Mouse (Mus musculus): ENCODE results near the gene Ilf3. TPM values are rescaled to one million over a fixed set of nuclear protein-coding genes. Genes with fewer than 3 reads are reported as not detected.
A peak's percentile ranks its signal among the peaks of the same experiment; 100 is the strongest.

Ilf3 gene
- polyA plus RNA-seq, 1 experiment = 54.2 TPM

DNA sequence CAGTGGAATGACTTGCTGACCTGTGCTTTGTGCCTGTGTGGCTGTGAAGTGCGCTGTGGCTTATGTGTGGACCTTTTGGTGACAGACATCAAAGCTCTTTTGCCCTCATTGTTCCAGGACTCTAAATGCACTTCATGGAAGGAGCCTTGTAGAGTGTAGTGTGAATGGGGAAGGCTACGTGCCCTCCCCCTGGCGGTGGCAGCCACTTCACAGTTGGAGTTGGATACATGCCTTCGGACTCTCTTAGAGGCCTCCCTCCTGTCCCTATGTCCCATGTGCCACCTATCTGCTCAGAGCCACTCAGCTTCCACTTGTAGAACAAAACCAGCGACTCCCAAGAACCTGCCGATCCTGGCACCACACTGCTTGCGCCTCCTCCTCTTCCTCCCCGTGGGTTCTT lies 66.1 kb downstream of the Ilf3 start:
- Histone ChIP-seq H3K4me1 (ENCODE audit: control insufficient read depth, insufficient read depth, insufficient read length) (peaks cover 36% of the 10 kb centered on the region), H3K36me3 (ENCODE audit: control insufficient read depth, insufficient read depth, low read length) (no peaks in the 10 kb centered on the region), H3K4me3 (ENCODE audit: extremely low read depth, insufficient read depth, insufficient read length) (no peak overlapping the region), H3K27ac (ENCODE audit: insufficient read depth, low read length) (0 out of 2 replicates have a peak overlapping the region, but pooled peaks have one; percentile 5), H3K27me3 (ENCODE audit: control insufficient read depth, insufficient read depth, low read length) (no peaks in the 10 kb centered on the region)
- no peak for DNase-seq (ENCODE audit: low read depth in 1 of 2, low spot score in 2 of 2)
- WGBS = 89% methylated on average over 8 of the region's 8 CpGs
- no peak for TF ChIP-seq POLR2A (IDR thresholded peaks at IDR 0.05; ENCODE audit: low read depth, low read length)
- no peak for TF ChIP-seq CTCF (IDR thresholded peaks at IDR 0.05; ENCODE audit: extremely low read depth, insufficient read depth, insufficient read length, insufficient replicate concordance)

DNA sequence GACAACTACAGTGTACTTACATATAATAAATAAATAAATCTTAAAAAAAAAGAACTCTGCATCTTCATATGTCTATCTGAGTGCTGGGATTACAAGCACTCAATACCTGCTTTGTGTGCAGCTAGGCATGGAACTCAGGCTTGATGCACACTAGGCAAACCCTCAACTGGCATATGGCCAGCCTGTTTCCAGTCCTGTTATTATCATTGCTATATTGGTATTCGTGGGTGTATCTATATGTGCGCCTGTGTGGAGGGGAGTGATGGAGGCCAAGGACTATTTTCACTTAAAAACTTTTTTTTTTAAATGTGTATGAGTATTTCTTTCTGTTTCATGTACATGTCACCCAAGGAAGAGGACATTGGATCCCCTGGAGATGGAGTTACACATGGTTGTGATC lies 66.7 kb downstream of the Ilf3 start:
- Histone ChIP-seq H3K36me3 (ENCODE audit: control insufficient read depth, insufficient read depth, low read length) (no peaks in the 10 kb centered on the region), H3K27me3 (ENCODE audit: control insufficient read depth, insufficient read depth, low read length) (no peaks in the 10 kb centered on the region), H3K4me3 (ENCODE audit: extremely low read depth, insufficient read depth, insufficient read length) (no peak overlapping the region), H3K27ac (ENCODE audit: insufficient read depth, low read length) (no peak overlapping the region), H3K4me1 (ENCODE audit: control insufficient read depth, insufficient read depth, insufficient read length) (peaks cover 40% of the 10 kb centered on the region)
- WGBS = 82% methylated on average over 2 of the region's 2 CpGs
- TF ChIP-seq POLR2A (IDR thresholded peaks at IDR 0.05; ENCODE audit: low read depth, low read length) = no peak
- no peak for TF ChIP-seq CTCF (IDR thresholded peaks at IDR 0.05; ENCODE audit: extremely low read depth, insufficient read depth, insufficient read length, insufficient replicate concordance)
- DNase-seq (ENCODE audit: low read depth in 1 of 2, low spot score in 2 of 2) = no peak

DNA sequence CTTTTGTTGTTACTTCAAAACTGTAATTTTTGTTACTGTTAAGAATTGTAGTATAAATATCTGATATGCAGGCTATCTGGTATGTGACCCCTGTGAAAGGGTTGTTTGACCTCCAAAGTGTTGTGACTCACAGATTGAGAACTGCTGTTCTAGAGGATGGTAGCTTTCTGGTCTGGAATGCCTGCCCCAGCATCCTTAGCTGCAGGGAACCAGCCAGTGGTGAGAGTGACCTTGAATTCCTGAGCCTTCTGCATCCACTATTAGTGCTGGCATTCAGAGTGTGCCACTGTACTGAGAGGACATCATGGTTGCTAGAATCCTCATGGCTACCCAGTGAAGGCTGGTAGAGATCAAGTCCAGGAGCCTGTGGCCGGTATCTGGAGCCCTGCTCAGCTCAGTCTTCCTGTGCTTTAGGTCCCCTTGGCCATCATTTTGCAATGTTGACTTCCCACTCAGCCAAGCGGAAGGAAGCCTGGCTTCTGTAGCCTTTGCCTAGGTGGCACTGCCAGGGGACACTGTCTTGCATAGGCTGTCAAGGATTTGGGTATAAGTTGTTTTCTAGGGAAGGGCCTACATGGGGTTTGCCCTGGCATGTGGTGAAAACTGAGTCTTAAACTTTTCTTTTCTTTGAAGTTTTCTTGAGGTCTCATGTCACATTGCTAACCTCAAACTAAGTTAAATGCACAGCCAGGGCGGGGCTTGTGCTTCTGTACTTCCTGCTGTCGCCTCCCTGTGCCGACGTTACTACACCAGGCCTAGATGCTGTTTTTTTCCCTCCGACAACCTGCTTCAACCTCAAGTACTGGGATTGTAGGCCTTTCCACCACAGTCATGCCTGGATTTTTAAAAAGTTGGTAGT lies 68.3 kb downstream of the Ilf3 start:
- 13% methylated on average over 7 of the region's 7 CpGs for WGBS
- no peaks in the 10 kb centered on the region for H3K27me3 ChIP-seq (ENCODE audit: control insufficient read depth, insufficient read depth, low read length)
- no peak for TF ChIP-seq POLR2A (IDR thresholded peaks at IDR 0.05; ENCODE audit: low read depth, low read length)
- no peak for TF ChIP-seq CTCF (IDR thresholded peaks at IDR 0.05; ENCODE audit: extremely low read depth, insufficient read depth, insufficient read length, insufficient replicate concordance)
- H3K36me3 ChIP-seq (ENCODE audit: control insufficient read depth, insufficient read depth, low read length) = no peaks in the 10 kb centered on the region
- peaks cover 44% of the 10 kb centered on the region for H3K4me1 ChIP-seq (ENCODE audit: control insufficient read depth, insufficient read depth, insufficient read length)
- peak overlapping the region; percentile 10; the same call in 1 of the 2 replicates for H3K4me3 ChIP-seq (ENCODE audit: extremely low read depth, insufficient read depth, insufficient read length)
- DNase-seq (ENCODE audit: low read depth in 1 of 2, low spot score in 2 of 2) = peak; percentile 71
- peak overlapping the region; percentile 79 for H3K27ac ChIP-seq (ENCODE audit: insufficient read depth, low read length)

DNA sequence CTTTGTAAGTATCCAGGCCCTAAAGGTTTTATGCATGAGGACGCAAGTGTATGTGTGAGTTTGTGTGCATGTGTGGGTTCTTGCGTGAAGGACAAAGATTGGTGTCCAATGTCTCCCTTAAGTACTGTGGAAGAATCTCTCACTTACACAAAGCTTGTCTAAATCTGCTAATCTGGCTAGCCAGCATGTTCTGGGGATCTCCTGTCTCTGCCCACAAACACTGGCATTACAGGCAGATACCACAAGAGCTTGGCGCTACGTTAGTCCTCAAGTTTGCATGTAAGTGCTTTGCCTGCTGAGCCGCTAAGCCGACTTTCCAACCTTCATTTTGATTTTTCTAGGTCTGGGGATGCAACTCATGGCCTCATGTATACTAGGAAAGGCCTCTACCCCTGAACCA lies 69.9 kb downstream of the Ilf3 start:
- H3K4me1 ChIP-seq (ENCODE audit: control insufficient read depth, insufficient read depth, insufficient read length) = peaks cover 44% of the 10 kb centered on the region
- H3K27me3 ChIP-seq (ENCODE audit: control insufficient read depth, insufficient read depth, low read length) = no peaks in the 10 kb centered on the region
- no peak for DNase-seq (ENCODE audit: low read depth in 1 of 2, low spot score in 2 of 2)
- TF ChIP-seq POLR2A (IDR thresholded peaks at IDR 0.05; ENCODE audit: low read depth, low read length) (no peak), CTCF (IDR thresholded peaks at IDR 0.05; ENCODE audit: extremely low read depth, insufficient read depth, insufficient read length, insufficient replicate concordance) (no peak)
- no peaks in the 10 kb centered on the region for H3K36me3 ChIP-seq (ENCODE audit: control insufficient read depth, insufficient read depth, low read length)
- 87% methylated on average over 6 of the region's 6 CpGs for WGBS
- H3K27ac ChIP-seq (ENCODE audit: insufficient read depth, low read length) = peak overlapping the region; percentile 14; the same call in 1 of the 2 replicates
- no peak overlapping the region for H3K4me3 ChIP-seq (ENCODE audit: extremely low read depth, insufficient read depth, insufficient read length)

DNA sequence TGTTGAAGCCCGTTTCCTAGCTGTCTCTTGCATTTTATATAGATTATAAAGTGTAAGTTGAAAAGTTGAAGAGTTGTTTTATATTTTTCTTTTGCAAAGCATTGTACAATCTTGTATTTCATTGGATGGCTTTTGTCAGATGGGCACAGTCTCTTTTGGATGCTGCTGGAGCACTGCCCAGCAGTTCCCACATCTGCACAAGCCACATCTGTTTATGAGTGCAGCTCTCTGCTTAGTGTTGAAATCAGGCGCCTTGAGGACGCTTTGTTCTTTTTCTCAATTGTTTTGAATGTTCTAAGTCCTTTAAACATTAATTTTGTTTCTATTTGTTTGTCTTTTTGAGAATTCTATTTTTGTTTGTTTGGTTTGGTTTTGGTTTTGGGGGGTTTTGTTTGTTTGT lies 70.5 kb downstream of the Ilf3 start:
- Histone ChIP-seq H3K4me3 (ENCODE audit: extremely low read depth, insufficient read depth, insufficient read length) (no peak overlapping the region), H3K27ac (ENCODE audit: insufficient read depth, low read length) (peak overlapping the region; percentile 27), H3K36me3 (ENCODE audit: control insufficient read depth, insufficient read depth, low read length) (no peaks in the 10 kb centered on the region), H3K27me3 (ENCODE audit: control insufficient read depth, insufficient read depth, low read length) (no peaks in the 10 kb centered on the region), H3K4me1 (ENCODE audit: control insufficient read depth, insufficient read depth, insufficient read length) (peaks cover 44% of the 10 kb centered on the region)
- DNase-seq (ENCODE audit: low read depth in 1 of 2, low spot score in 2 of 2) = no peak
- 60% methylated on average over 3 of the region's 3 CpGs for WGBS
- TF ChIP-seq CTCF (IDR thresholded peaks at IDR 0.05; ENCODE audit: extremely low read depth, insufficient read depth, insufficient read length, insufficient replicate concordance) = no peak
- no peak for TF ChIP-seq POLR2A (IDR thresholded peaks at IDR 0.05; ENCODE audit: low read depth, low read length)

DNA sequence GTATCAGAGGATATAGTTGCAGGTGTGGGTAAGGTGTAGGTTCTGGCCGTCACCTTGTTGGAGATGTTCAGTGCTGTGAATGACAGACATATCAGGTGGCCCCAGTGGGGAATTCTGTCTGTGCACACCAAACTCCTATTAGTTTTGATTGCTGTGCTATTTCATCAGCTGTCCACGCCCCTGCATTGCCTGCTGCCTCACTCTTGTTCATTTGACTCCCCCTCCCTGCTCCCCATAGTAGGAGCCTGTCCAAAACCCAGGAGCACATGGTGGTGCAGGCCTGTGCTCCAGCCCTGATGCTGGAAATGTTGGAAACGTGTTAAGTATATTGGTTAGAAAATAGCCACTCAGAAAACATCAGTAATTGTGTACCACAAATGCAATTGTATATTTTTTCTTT lies 71.8 kb downstream of the Ilf3 start:
- no peak for TF ChIP-seq CTCF (IDR thresholded peaks at IDR 0.05; ENCODE audit: extremely low read depth, insufficient read depth, insufficient read length, insufficient replicate concordance)
- TF ChIP-seq POLR2A (IDR thresholded peaks at IDR 0.05; ENCODE audit: low read depth, low read length) = no peak

DNA sequence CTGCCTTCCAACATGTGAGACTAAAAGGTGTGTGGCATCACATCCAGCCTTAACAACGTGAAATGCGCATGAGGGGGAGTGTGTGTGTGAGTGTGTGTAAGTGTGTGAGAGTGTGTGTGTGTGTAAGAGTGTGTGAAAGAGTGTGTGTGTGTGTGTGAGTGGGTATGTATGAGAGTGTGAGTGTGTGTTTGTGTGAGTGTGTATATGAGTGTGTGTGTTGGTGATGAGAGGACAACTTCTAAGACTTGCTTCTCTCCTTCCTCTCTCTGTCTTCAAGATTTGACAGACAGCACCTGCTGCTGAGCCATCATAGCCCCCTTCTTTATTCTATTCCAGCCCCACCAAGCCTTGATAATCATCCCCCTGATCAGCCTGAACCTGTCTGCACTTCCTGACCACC lies 72.2 kb downstream of the Ilf3 start:
- 96% methylated on average over 2 of the region's 2 CpGs for WGBS
- H3K4me3 ChIP-seq (ENCODE audit: extremely low read depth, insufficient read depth, insufficient read length) = no peak overlapping the region
- no peaks in the 10 kb centered on the region for H3K36me3 ChIP-seq (ENCODE audit: control insufficient read depth, insufficient read depth, low read length)
- H3K4me1 ChIP-seq (ENCODE audit: control insufficient read depth, insufficient read depth, insufficient read length) = peaks cover 44% of the 10 kb centered on the region
- TF ChIP-seq CTCF (IDR thresholded peaks at IDR 0.05; ENCODE audit: extremely low read depth, insufficient read depth, insufficient read length, insufficient replicate concordance) = no peak
- no peak for TF ChIP-seq POLR2A (IDR thresholded peaks at IDR 0.05; ENCODE audit: low read depth, low read length)
- peak overlapping the region; percentile 21; the same call in 1 of the 2 replicates for H3K27ac ChIP-seq (ENCODE audit: insufficient read depth, low read length)
- no peaks in the 10 kb centered on the region for H3K27me3 ChIP-seq (ENCODE audit: control insufficient read depth, insufficient read depth, low read length)
- DNase-seq (ENCODE audit: low read depth in 1 of 2, low spot score in 2 of 2) = no peak

More for the DNA sequence above, 71.8 kb downstream of the Ilf3 start:
- no peaks in the 10 kb centered on the region for H3K36me3 ChIP-seq (ENCODE audit: control insufficient read depth, insufficient read depth, low read length)
- peaks cover 44% of the 10 kb centered on the region for H3K4me1 ChIP-seq (ENCODE audit: control insufficient read depth, insufficient read depth, insufficient read length)
- H3K27ac ChIP-seq (ENCODE audit: insufficient read depth, low read length) = peak overlapping the region; percentile 69
- DNase-seq (ENCODE audit: low read depth in 1 of 2, low spot score in 2 of 2) = no peak
- 71% methylated on average over 3 of the region's 3 CpGs for WGBS
- H3K27me3 ChIP-seq (ENCODE audit: control insufficient read depth, insufficient read depth, low read length) = no peaks in the 10 kb centered on the region
- H3K4me3 ChIP-seq (ENCODE audit: extremely low read depth, insufficient read depth, insufficient read length) = no peak overlapping the region
